Mouse (Mus musculus) lung, postnatal 0 days (tissue): ENCODE data around the gene Psmd5. TPM values are rescaled to one million over a fixed set of nuclear protein-coding genes. Genes with fewer than 3 reads are reported as not detected.
"Not testable (repeated sequence)": the region's sequence is repeated elsewhere in the genome, so short reads cannot be mapped to it uniquely, and the experiment has no call there.

ENCODE experiments used
- ATAC-seq: fragments of 200-750 bp; cut with Nextera tagmentation; 2 replicates; pipeline ENCODE4 v1.8.0; 2017; ENCODE audit warnings: moderate library complexity
- DNase-seq: peaks from one replicate; pipeline ENCODE4 v3.0.0-alpha.2; 2016; ENCODE audit warnings: low spot score
- H3K27ac ChIP-seq: fragments of 300-500 bp; sonication (generic); 2 replicates; pipeline ENCODE4 v1.5.1; 2014; ENCODE audit warnings: antibody characterized with exemption, mild to moderate bottlenecking, low read length, mixed read lengths
- H3K27me3 ChIP-seq: fragments of 300-500 bp; sonication (generic); replicated peaks from 2 replicates; pipeline ENCODE4 v1.6.1; 2014; ENCODE audit warnings: low read length, mixed read lengths; ENCODE audit not compliant: insufficient read depth
- H3K36me3 ChIP-seq: fragments of 300-500 bp; sonication (generic); 2 replicates; pipeline ENCODE4 v1.6.1; 2014; ENCODE audit warnings: low read length, mixed read lengths; ENCODE audit not compliant: insufficient read depth
- H3K4me1 ChIP-seq: fragments of 300-500 bp; sonication (generic); 2 replicates; pipeline ENCODE4 v1.6.1; 2014; ENCODE audit warnings: antibody characterized with exemption, low read depth, low read length, mixed read lengths; ENCODE audit not compliant: insufficient read depth
- H3K4me2 ChIP-seq: fragments of 300-500 bp; sonication (generic); replicated peaks from 2 replicates; pipeline ENCODE4 v1.6.1; 2014; ENCODE audit warnings: low read depth, mild to moderate bottlenecking, low read length, moderate library complexity, mixed read lengths
- H3K4me3 ChIP-seq: fragments of 300-500 bp; sonication (generic); 2 replicates; pipeline ENCODE4 v1.5.1; 2014; ENCODE audit warnings: low read depth, low read length
- H3K9ac ChIP-seq: fragments of 300-500 bp; sonication (generic); replicated peaks from 2 replicates; pipeline ENCODE4 v1.6.1; 2014; ENCODE audit warnings: low read depth, mild to moderate bottlenecking
- H3K9me3 ChIP-seq: fragments of 300-500 bp; sonication (generic); 2 replicates; pipeline ENCODE4 v1.6.1; 2016; ENCODE audit warnings: low read length, mixed read lengths
- CTCF ChIP-seq: IDR thresholded peaks from 2 replicates; pipeline ENCODE4 v1.5.1; 2016; ENCODE audit warnings: antibody characterized with exemption, mild to moderate bottlenecking
- EP300 ChIP-seq: IDR thresholded peaks from 2 replicates; pipeline ENCODE4 v1.6.1; 2016; ENCODE audit warnings: antibody characterized with exemption, mild to moderate bottlenecking, control low read depth
- WGBS: fragments of 180-500 bp; shearing (Covaris S2); extraction: QIAGEN DNeasy Blood & Tissue Kit; methylation state at CpG from one replicate; pipeline ENCODE4 v1.1.7; 2014; 5-methylcytosine and 5-hydroxymethylcytosine counted together
- polyA plus RNA-seq: library from polyadenylated mRNA; unstranded; fragments of >200 nt; fragmentation: Nextera tagmentation; extraction: Ambion mirVana; gene quantifications from 2 replicates; pipeline ENCODE4 v1.2.1, GENCODE M21; 2015

Gene Psmd5
- polyA plus RNA-seq, 1 experiment from 2014 or later, result 64.7 TPM

DNA sequence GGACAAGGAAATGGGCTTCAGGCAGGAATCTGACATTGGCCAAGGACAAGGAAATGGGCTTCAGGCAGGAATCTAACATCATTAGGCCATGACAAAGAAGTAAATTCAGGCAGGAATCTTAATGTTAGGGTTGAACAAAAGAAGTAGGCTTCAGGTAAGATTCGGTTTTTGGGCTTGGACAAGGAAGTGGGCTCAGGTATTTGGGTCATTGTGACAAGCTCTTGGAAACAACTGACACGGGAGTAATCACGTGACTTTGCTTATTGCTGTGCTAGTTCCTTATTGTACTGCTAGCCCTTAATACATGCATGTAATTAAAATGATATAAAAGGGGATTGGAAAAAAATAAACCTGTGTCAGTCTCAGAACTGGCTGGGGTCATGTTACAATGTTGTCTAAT lies 39.1 kb downstream of the Psmd5 start:
- no peaks in the 10 kb centered on the region for H3K4me1 ChIP-seq
- no peaks in the 10 kb centered on the region for H3K27me3 ChIP-seq
- H3K27ac ChIP-seq, result no peak overlapping the region
- H3K36me3 ChIP-seq, result no peaks in the 10 kb centered on the region
- H3K9ac ChIP-seq, result no peak overlapping the region
- no peak overlapping the region for H3K4me3 ChIP-seq
- no peak for ATAC-seq
- TF ChIP-seq CTCF (no peak), EP300 (no peak)
- H3K4me2 ChIP-seq, result no peak overlapping the region
- 66% methylated on average over 3 of the region's 3 CpGs for WGBS
- H3K9me3 ChIP-seq, result no peaks in the 10 kb centered on the region
- no peak for DNase-seq

DNA sequence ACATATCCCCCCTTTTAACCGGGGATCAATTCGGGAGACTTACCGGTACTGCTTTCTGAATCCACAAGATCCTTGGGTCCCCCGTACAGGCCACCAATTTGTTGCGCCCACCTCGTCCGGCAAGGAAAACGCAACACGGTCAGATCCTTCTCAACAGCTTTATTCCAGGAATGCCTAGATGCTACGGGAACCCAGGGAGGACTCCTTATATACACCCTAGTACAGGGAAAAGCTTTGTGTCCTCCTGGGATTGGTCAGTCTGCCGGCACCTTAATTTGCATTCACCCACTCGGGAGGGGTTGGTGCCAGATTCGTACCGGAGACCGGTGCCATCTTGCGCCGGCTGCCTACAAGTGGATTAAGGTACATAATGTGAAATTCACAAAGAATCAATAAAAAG lies 41.1 kb downstream of the Psmd5 start:
- TF ChIP-seq CTCF, result no peak
- TF ChIP-seq EP300, result no peak
- no peaks in the 10 kb centered on the region for H3K27me3 ChIP-seq
- ATAC-seq (no peak), DNase-seq (no peak)
- H3K27ac ChIP-seq, result no peak overlapping the region
- 85% methylated on average over 17 of the region's 17 CpGs for WGBS
- no peak overlapping the region for H3K9ac ChIP-seq
- H3K4me3 ChIP-seq, result no peak overlapping the region
- no peaks in the 10 kb centered on the region for H3K4me1 ChIP-seq
- no peaks in the 10 kb centered on the region for H3K9me3 ChIP-seq
- H3K4me2 ChIP-seq, result no peak overlapping the region
- no peaks in the 10 kb centered on the region for H3K36me3 ChIP-seq

DNA sequence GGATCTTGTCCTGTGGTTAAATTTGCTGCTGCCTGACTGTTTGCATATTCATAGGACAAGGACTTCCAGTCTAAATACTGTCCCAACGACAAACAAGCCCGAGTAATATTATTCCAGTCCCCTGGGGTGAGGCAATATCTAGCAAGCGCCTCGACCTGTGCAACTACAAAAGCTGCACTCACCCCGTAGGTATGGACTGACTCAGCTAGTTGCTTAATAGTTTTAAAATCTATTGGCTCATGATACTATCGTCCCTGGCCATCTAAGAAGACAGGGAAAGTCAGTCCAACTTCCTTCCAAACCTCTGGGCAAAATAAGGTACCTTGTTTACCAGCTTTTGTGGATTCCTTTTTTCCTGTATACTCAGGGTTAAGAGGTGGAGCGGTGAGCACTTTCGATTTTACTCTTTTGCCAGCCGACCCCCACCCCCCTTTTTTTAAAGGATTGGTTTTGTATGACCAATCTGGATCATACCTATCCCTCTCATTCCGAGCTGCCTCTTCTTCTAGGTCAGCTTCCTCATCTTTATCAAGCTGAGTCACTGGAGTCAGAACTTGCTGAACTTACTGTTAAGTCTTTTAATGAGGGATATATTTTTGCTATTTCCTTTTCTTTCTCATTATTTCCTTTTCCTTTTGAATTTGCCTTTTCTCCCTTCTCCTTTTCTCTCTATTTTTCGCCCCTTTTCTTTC lies 41.9 kb downstream of the Psmd5 start, which contains the start of gene Gm34653:
TSS of gene Gm34653 (plus strand) at position 242 of the 692 bp plus-strand sequence.
- not testable (repeated sequence) for ATAC-seq, H3K27me3 ChIP-seq, H3K36me3 ChIP-seq, H3K27ac ChIP-seq, H3K9ac ChIP-seq, H3K4me2 ChIP-seq, DNase-seq, H3K9me3 ChIP-seq, H3K4me3 ChIP-seq, H3K4me1 ChIP-seq
- 66% methylated on average over 11 of the region's 11 CpGs for WGBS

DNA sequence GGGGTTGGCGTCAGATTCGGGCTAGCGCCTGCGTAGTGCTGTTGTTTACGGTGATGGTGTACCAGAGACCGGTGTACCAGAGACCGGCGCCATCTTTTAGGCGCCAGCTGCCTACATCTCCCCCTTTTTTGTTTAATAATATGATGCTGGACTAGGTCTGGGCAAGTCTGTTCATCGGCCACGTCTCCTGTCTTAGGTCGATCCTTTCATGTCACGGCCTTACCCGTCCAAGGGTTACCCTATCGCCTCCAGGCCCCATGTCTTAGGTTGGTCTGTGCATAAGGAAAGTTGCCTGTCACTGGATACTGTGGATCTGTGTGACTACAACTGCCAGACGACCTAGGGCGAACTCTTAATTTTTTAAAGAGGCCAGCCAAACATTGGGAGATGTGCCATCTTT lies 44.7 kb downstream of the Psmd5 start:
- not testable (repeated sequence) for DNase-seq, H3K4me2 ChIP-seq, H3K9ac ChIP-seq, H3K27ac ChIP-seq, H3K9me3 ChIP-seq, ATAC-seq, H3K36me3 ChIP-seq, H3K4me3 ChIP-seq, H3K4me1 ChIP-seq, H3K27me3 ChIP-seq
- 95% methylated on average over 15 of the region's 17 CpGs for WGBS

DNA sequence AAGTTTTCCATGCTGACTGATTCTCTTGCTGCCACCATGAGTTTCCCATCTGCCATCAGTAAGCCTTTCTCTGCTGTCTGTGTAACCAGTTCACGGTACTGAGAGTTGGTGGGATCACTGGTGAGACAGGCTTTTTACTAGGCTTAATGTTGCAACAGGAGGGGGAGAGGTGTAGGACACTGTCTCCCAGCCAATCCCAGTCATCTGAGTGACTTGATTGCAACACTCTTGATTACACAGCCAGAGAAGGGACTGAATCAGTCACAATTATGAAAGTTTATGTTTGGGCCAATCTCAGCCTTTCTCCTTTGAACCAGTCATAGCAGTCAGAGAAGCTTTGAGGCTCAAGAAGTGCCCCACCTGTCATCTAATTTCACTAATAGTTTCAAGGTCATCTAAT lies 46.7 kb downstream of the Psmd5 start:
- Histone ChIP-seq H3K27me3 (no peaks in the 10 kb centered on the region), H3K9me3 (no peaks in the 10 kb centered on the region), H3K9ac (no peak overlapping the region), H3K27ac (peak overlapping the region; percentile 43; the same call in 1 of the 2 replicates), H3K4me1 (peaks cover 8% of the 10 kb centered on the region; the same call in 1 of the 2 replicates), H3K4me3 (no peak overlapping the region), H3K4me2 (no peak overlapping the region), H3K36me3 (no peaks in the 10 kb centered on the region)
- DNase-seq (peak; percentile 89), ATAC-seq (peak; percentile 55)
- 63% methylated on average over 1 of the region's 1 CpGs for WGBS
- no peak for TF ChIP-seq CTCF
- TF ChIP-seq EP300, result peak; percentile 44; the same call in 1 of the 2 replicates

DNA sequence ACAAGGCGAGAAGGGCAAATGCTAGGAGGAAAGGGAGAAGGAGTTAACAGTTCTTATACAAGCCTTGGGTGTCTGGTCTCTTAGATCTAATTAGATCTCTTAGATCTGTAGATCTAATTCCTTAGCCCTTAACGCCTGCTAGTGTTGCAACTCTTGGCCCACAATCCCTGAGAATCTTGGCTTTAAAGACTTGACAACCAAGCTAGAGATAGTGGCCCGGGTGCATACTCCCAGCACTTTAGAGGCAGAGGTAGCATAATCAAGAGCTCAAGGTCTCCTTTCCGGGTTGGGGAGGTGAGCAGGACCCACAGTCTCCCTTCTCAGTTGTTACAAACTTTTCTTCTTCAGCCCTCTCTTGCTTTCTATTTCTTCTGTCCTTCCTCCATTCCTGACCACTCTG lies 47.2 kb downstream of the Psmd5 start:
- TF ChIP-seq EP300 (no peak), CTCF (no peak)
- H3K4me1 ChIP-seq, result peaks cover 8% of the 10 kb centered on the region; the same call in 1 of the 2 replicates
- peak overlapping the region; percentile 43; the same call in 1 of the 2 replicates for H3K27ac ChIP-seq
- 80% methylated on average over 4 of the region's 4 CpGs for WGBS
- no peaks in the 10 kb centered on the region for H3K27me3 ChIP-seq
- H3K9me3 ChIP-seq, result no peaks in the 10 kb centered on the region
- peaks cover 2% of the 10 kb centered on the region; the same call in 1 of the 2 replicates for H3K36me3 ChIP-seq
- peak; percentile 18 for DNase-seq
- H3K4me3 ChIP-seq, result no peak overlapping the region
- no peak overlapping the region for H3K9ac ChIP-seq
- no peak for ATAC-seq
- H3K4me2 ChIP-seq, result no peak overlapping the region
